Mouse (Mus musculus) midbrain, embryonic 10.5 days (tissue): ENCODE data around the gene Nkain2. TPM values are rescaled to one million over a fixed set of nuclear protein-coding genes. Genes with fewer than 3 reads are reported as not detected.

Experiments used
- DNase-seq: peaks from one replicate; pipeline ENCODE4 v3.0.0-alpha.2; 2017; ENCODE audit warnings: low spot score
- H3K27ac ChIP-seq: fragments of 300-500 bp; sonication (generic); replicated peaks from 2 replicates; pipeline ENCODE4 v1.5.1; 2016; ENCODE audit warnings: mild to moderate bottlenecking
- H3K27me3 ChIP-seq: fragments of 300-500 bp; sonication (generic); 2 replicates; pipeline ENCODE4 v1.6.1; 2016; ENCODE audit warnings: low read depth, mild to moderate bottlenecking; ENCODE audit not compliant: poor library complexity, severe bottlenecking
- H3K36me3 ChIP-seq: fragments of 300-500 bp; sonication (generic); 2 replicates; pipeline ENCODE4 v1.6.1; 2016; ENCODE audit warnings: mild to moderate bottlenecking, moderate library complexity
- H3K4me1 ChIP-seq: fragments of 300-500 bp; sonication (generic); 2 replicates; pipeline ENCODE4 v1.6.1; 2016
- H3K4me3 ChIP-seq: fragments of 300-500 bp; sonication (generic); 2 replicates; pipeline ENCODE4 v1.5.1; 2016; ENCODE audit warnings: mild to moderate bottlenecking, moderate library complexity
- H3K9me3 ChIP-seq: fragments of 300-500 bp; sonication (generic); replicated peaks from 2 replicates; pipeline ENCODE4 v1.6.1; 2016; ENCODE audit warnings: mild to moderate bottlenecking
- WGBS: fragments of 180-500 bp; shearing (Covaris S2); methylation state at CpG from one replicate; pipeline ENCODE4 v1.1.7; 2016; 5-methylcytosine and 5-hydroxymethylcytosine counted together
- polyA plus RNA-seq: library from polyadenylated mRNA; unstranded; fragments of >200 nt; fragmentation: Nextera tagmentation; extraction: Ambion mirVana; gene quantifications from 2 replicates; pipeline ENCODE4 v1.2.1, GENCODE M21; 2016

The Nkain2 gene
- polyA plus RNA-seq, 1 experiment from 2014 or later, result 0.88 TPM

- Histone ChIP-seq H3K27ac (no peak overlapping the region), H3K4me1 (no peaks in the 10 kb centered on the region), H3K36me3 (no peaks in the 10 kb centered on the region), H3K27me3 (no peaks in the 10 kb centered on the region), H3K4me3 (no peak overlapping the region), H3K9me3 (no peaks in the 10 kb centered on the region)
- no peak for DNase-seq
- 39% methylated on average over 1 of the region's 1 CpGs for WGBS
Measured at GRCm38 (mm10) chr10:31646083-31646482, 1244.2 kb downstream of the Nkain2 start.

Other genes with a start within 250 kb of the Nkain2 start
- gene Trdn, start 190.1 kb upstream of the Nkain2 start, polyA plus RNA-seq, result not detected in 2 replicates